Mouse (Mus musculus): ENCODE measurements at regions not wholly inside any gene's neighbourhood (a gene's known extent, or its start where the extent isn't known, plus 50 kb on each side); places are given as distances from the start of the nearest gene placed in this dataset.
A peak's percentile ranks its signal among the peaks of the same experiment; 100 is the strongest.

DNA sequence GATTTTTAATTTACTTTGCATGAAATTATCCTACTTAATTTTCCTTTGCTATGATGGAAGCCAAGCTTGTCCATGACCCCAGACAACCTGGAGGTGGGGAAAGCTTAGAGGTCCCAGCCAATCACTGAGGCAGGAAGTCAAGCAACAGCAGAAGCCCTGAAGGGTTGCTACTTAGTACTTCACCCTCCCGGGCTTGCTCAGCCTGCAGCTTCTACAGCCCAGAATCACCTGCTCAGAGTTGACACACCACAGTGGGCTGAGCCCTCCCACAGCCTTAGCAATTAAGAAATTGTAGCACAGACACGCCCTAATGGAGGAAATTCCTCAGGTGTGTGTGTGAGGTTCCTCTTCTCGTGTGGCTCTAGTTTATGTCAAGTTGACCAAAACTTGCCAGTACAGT is 209.9 kb upstream of the Hs6st1 start:
- 77% methylated on average over 3 of the region's 3 CpGs for WGBS
- Histone ChIP-seq H3K27ac (replicated peaks) (no peak overlapping the region), H3K4me1 (no peaks in the 10 kb centered on the region), H3K9me3 (replicated peaks) (no peaks in the 10 kb centered on the region), H3K36me3 (no peaks in the 10 kb centered on the region), H3K4me3 (no peak overlapping the region), H3K27me3 (ENCODE audit: low read depth, poor library complexity, severe bottlenecking) (no peaks in the 10 kb centered on the region)
- DNase-seq (ENCODE audit: low spot score) = no peak

DNA sequence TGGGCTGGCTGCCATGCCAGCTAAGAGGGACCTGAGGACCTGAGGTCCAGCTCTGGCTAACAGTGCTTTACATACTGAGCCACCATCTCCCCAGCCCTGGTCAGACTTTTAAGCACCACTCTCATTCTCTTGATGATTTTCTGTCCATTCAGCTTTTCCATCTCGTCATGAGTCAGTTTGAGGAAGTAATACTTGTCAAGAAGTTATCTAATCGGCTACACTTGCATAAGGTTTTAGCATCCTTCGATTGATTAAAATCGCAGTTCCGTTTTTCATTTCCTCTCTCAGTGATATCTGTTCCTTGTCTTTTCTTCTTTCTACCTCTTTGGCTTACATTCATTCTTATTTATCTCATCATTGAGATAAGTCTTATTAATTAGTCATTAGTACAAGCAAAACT is 207.4 kb upstream of the Hs6st1 start:
- Histone ChIP-seq H3K4me1 (no peaks in the 10 kb centered on the region; the same call in 1 of the 2 replicates), H3K36me3 (no peaks in the 10 kb centered on the region), H3K9me3 (replicated peaks) (no peaks in the 10 kb centered on the region), H3K4me3 (no peak overlapping the region), H3K27ac (replicated peaks) (no peak overlapping the region), H3K27me3 (ENCODE audit: low read depth, poor library complexity, severe bottlenecking) (no peaks in the 10 kb centered on the region)
- 89% methylated on average over 5 of the region's 5 CpGs for WGBS
- DNase-seq (ENCODE audit: low spot score) = no peak

DNA sequence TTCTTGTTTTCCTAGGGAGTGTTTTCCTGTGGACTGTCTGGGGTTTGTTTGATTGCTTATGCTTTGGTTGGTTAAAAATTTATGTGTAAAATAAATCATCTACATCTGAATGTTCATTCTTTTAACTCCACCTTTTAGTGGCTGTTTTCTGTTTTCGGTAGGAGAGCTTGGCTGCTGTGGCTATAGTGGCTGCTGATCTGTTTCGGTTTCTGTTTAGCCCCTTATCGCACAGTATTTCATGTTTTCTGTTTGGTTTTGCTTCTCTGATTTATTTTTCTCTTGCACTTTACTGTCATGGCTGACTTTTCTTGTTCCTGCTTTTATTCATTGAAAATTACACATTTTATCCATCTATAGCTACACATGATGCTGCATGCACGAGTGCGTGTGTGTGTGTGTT is 206.0 kb upstream of the Hs6st1 start:
- 93% methylated on average over 5 of the region's 5 CpGs for WGBS
- H3K27me3 ChIP-seq (ENCODE audit: low read depth, poor library complexity, severe bottlenecking) = no peaks in the 10 kb centered on the region
- H3K27ac ChIP-seq (replicated peaks) = no peak overlapping the region
- no peak for DNase-seq (ENCODE audit: low spot score)
- no peaks in the 10 kb centered on the region; the same call in 1 of the 2 replicates for H3K4me1 ChIP-seq
- H3K36me3 ChIP-seq = no peaks in the 10 kb centered on the region
- H3K9me3 ChIP-seq (replicated peaks) = no peaks in the 10 kb centered on the region
- H3K4me3 ChIP-seq = no peak overlapping the region

DNA sequence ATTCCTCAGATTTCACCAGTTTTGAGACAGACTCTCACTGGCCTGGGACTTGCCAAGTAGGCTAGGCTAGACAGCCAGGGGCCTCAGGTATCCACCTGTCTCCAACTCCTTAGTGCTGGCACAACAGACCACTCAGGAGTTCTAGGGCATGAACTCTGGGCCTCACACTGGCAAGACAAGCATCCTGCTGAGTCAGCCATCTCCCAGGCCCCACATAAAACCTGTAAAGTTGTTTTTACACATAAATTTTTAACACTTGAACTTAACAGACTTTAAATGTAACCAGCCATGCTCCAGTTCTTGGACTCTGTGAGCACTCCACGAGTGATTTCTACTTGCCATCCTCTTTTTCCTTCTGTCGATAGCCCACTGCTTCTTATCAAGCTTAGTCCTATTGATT is 205.5 kb upstream of the Hs6st1 start:
- no peak overlapping the region for H3K4me3 ChIP-seq
- DNase-seq (ENCODE audit: low spot score) = no peak
- no peaks in the 10 kb centered on the region; the same call in 1 of the 2 replicates for H3K4me1 ChIP-seq
- H3K9me3 ChIP-seq (replicated peaks) = no peaks in the 10 kb centered on the region
- H3K27me3 ChIP-seq (ENCODE audit: low read depth, poor library complexity, severe bottlenecking) = no peaks in the 10 kb centered on the region
- no peaks in the 10 kb centered on the region for H3K36me3 ChIP-seq
- H3K27ac ChIP-seq (replicated peaks) = 0 out of 2 replicates have a peak overlapping the region, but pooled peaks have one; percentile 42
- 86% methylated on average over 2 of the region's 2 CpGs for WGBS

DNA sequence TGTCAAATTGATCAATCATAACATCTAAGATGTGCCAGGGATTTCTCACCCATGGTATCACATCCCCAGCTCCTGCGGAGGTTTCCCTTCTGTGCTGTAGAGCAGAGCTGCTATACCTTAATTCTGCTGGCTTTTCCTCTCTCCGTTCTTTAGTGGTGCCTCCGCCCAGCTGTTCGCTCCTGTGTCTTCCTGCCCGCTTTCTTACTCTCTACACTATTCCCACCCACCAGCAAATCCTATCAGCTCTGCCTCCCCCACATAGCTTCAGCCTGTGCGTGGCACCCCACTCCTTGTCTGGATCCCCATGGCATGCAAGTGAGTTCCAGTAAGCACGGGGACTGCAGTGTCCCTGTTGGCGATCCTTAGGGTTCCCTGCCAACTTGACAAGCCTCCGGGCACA is 204.0 kb upstream of the Hs6st1 start:
- no peak for DNase-seq (ENCODE audit: low spot score)
- Histone ChIP-seq H3K36me3 (no peaks in the 10 kb centered on the region), H3K27ac (replicated peaks) (0 out of 2 replicates have a peak overlapping the region, but pooled peaks have one; percentile 20), H3K4me3 (no peak overlapping the region), H3K9me3 (replicated peaks) (no peaks in the 10 kb centered on the region), H3K27me3 (ENCODE audit: low read depth, poor library complexity, severe bottlenecking) (no peaks in the 10 kb centered on the region), H3K4me1 (peaks cover 2% of the 10 kb centered on the region)
- WGBS = 88% methylated on average over 9 of the region's 9 CpGs

DNA sequence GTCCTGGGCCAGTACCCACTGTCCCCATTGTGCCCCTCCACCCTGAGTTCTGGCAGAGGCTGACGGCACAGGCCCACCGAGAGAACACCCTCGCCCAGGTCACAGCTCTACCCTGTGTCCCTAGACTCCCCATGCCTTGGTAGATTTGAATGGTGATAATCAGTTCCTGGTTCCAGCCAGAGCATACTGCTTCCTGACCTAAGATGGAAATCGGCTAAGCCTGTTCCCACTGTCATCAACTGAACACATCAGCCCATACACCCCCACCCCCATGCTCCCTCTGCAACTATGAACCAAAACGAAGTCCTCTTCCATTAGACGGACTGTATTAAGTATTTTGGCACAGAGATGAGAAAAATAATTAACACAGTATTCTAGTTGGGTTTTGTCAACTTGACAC is 202.9 kb upstream of the Hs6st1 start:
- Histone ChIP-seq H3K27me3 (ENCODE audit: low read depth, poor library complexity, severe bottlenecking) (no peaks in the 10 kb centered on the region), H3K4me1 (peaks cover 12% of the 10 kb centered on the region), H3K36me3 (no peaks in the 10 kb centered on the region), H3K9me3 (replicated peaks) (no peaks in the 10 kb centered on the region), H3K4me3 (no peak overlapping the region), H3K27ac (replicated peaks) (no peak overlapping the region)
- no peak for DNase-seq (ENCODE audit: low spot score)
- WGBS = 90% methylated on average over 6 of the region's 6 CpGs

DNA sequence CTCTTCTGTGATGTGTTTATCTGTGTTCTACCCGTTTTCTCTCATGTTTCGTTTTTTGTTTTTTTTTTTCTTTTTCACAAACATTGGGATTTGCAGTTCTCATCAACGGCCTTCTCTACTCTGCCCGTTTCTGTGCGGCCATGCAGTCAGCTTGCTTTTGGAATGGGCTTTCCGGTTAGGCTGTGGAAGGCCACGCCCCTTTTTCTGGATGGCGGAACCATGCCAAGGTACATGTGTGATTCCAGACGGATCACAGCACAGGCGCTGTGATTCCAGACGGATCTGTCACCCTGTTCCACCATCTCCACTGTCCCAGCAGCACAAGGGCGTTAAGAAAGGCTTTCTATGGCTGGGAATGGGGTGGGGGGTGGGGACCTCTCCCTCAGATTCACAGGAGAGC is 201.6 kb upstream of the Hs6st1 start:
- no peak for DNase-seq (ENCODE audit: low spot score)
- WGBS = 88% methylated on average over 12 of the region's 12 CpGs
- Histone ChIP-seq H3K36me3 (no peaks in the 10 kb centered on the region), H3K4me1 (peaks cover 20% of the 10 kb centered on the region), H3K4me3 (no peak overlapping the region), H3K27ac (replicated peaks) (no peak overlapping the region), H3K9me3 (replicated peaks) (no peaks in the 10 kb centered on the region), H3K27me3 (ENCODE audit: low read depth, poor library complexity, severe bottlenecking) (no peaks in the 10 kb centered on the region)

DNA sequence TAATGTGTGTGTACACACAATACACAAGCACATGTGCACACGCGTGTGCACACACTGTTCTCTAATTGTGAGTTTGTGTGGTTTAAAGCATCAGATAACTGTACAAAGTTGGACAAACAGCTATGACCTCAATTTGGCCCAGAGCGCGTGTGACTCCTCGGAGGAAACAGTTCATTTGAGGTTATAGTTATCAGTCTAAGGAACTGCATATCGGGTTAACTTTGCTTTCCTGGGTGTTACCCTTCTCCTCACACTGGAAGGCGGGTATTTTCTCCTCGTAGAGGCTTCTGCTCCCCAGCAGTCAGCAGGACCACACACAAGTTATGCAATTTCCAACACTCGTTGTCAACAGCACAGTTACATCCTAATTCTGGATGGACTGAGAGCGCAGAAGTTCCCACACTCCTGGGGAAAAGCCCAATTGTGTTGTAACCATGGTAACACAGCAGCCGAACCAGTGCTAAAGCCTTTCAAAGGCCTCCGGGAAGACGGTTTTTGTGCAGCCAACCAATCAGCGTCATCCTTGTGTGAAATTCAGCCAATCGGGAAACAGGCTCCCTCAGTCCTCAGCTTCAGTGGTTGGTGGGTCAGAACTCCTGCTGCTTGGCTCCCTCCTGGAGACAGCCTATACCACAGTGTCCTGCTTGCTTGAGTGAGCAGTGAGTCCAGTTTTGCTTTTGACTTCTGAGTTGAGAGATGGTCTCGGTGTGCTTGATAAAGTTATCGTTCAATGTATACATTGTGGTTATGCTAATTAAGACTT is 198.6 kb upstream of the Hs6st1 start:
- H3K9me3 ChIP-seq (replicated peaks) = no peaks in the 10 kb centered on the region
- H3K36me3 ChIP-seq = no peaks in the 10 kb centered on the region
- H3K27me3 ChIP-seq (ENCODE audit: low read depth, poor library complexity, severe bottlenecking) = no peaks in the 10 kb centered on the region
- H3K4me1 ChIP-seq = peaks cover 20% of the 10 kb centered on the region
- peak; percentile 91 for DNase-seq (ENCODE audit: low spot score)
- peak overlapping the region; percentile 83 for H3K27ac ChIP-seq (replicated peaks)
- H3K4me3 ChIP-seq = peak overlapping the region; percentile 30; the same call in 1 of the 2 replicates
- 31% methylated on average over 17 of the region's 17 CpGs for WGBS

DNA sequence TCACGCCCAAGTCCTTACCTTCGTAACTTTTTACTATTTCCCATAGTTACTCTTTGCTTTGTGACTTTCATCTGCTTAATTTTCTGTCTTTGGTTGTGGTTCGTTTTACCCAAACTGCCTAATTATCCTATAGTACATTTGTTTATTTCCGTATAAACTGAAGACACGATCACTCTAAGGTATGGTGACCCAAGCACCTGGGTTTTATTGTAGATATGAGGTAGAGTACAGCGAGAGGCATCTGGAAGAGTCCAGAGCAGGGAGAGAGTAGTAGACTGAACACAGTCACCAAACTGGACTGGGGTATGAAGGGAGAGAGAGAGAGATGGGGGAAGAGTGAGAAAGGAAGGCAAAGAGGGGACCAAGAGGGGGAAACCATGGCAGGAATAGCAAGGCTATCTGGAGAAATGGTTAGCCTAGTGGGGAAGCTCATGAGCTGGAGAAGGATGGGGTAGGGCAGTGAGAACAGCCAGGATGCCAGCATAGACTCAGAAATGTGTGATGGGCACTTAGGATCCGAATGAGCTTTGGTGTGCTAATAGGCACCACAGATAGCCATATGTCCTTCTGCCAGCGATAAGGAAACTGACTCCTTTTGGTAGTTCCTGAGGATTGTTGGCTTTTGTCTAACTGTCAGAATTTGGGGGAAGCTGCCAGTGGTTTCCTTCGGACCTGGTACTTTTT is 197.9 kb upstream of the Hs6st1 start:
- WGBS = 68% methylated on average over 9 of the region's 9 CpGs
- H3K36me3 ChIP-seq = no peaks in the 10 kb centered on the region
- peaks cover 20% of the 10 kb centered on the region for H3K4me1 ChIP-seq
- H3K27ac ChIP-seq (replicated peaks) = peak overlapping the region; percentile 83
- no peaks in the 10 kb centered on the region for H3K9me3 ChIP-seq (replicated peaks)
- no peak overlapping the region; the same call in 1 of the 2 replicates for H3K4me3 ChIP-seq
- no peaks in the 10 kb centered on the region for H3K27me3 ChIP-seq (ENCODE audit: low read depth, poor library complexity, severe bottlenecking)
- no peak for DNase-seq (ENCODE audit: low spot score)

DNA sequence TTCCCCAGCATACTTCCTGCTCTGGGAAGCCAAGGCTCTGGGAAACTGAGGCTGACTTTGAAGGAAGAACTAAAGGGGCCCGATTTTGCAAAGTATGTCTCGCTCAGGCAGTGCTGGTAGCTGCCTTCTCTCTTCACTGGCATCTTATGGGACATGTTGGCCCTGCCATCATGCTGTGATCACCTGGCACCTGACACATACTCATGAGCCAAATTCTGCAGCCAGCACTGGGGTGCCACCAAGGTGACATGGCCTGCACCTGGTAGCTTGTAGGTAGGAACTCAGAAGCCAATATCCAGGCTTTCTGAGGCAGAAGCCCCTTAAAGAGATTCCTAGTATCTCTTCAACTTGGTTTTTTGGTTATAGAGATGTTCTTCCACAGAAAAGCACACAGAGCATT is 195.2 kb upstream of the Hs6st1 start:
- Histone ChIP-seq H3K27me3 (ENCODE audit: low read depth, poor library complexity, severe bottlenecking) (no peaks in the 10 kb centered on the region), H3K4me1 (peaks cover 20% of the 10 kb centered on the region), H3K36me3 (no peaks in the 10 kb centered on the region), H3K27ac (replicated peaks) (no peak overlapping the region; the same call in 1 of the 2 replicates), H3K4me3 (no peak overlapping the region), H3K9me3 (replicated peaks) (no peaks in the 10 kb centered on the region)
- no peak for DNase-seq (ENCODE audit: low spot score)
- 93% methylated on average over 2 of the region's 2 CpGs for WGBS

DNA sequence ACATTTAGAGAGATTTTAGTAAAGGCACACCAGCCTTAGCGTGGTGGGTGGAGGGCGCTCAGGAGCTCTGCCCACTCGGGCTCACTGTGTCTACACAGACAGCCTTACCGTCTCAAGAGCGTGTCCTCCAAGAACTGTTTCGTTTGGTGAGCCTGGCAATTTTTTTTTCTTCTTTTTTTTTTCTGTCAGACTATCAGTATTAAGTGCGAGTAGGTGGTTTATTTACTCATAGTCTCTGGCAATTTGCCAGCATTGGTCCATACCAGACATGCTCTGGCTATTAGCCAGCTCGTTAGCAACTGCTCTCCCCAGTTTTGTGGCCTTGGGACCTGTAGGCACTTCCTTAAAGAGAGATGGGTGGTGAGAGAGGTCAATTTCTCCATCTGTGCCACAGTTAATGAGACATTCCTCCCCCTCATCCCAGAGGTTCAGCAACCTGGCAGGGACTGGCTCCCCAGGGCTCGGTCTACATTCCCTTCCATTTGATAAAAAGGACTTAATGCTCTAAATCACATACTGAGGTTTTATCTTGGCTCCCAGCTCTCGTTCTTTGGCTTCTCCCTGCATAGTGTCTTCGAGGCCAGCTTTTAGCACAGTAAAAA is 192.9 kb upstream of the Hs6st1 start:
- Histone ChIP-seq H3K36me3 (no peaks in the 10 kb centered on the region), H3K9me3 (replicated peaks) (no peaks in the 10 kb centered on the region), H3K4me3 (no peak overlapping the region), H3K27ac (replicated peaks) (peak overlapping the region; percentile 49; the same call in 1 of the 2 replicates), H3K4me1 (peaks cover 7% of the 10 kb centered on the region), H3K27me3 (ENCODE audit: low read depth, poor library complexity, severe bottlenecking) (no peaks in the 10 kb centered on the region)
- DNase-seq (ENCODE audit: low spot score) = no peak
- 80% methylated on average over 11 of the region's 11 CpGs for WGBS

DNA sequence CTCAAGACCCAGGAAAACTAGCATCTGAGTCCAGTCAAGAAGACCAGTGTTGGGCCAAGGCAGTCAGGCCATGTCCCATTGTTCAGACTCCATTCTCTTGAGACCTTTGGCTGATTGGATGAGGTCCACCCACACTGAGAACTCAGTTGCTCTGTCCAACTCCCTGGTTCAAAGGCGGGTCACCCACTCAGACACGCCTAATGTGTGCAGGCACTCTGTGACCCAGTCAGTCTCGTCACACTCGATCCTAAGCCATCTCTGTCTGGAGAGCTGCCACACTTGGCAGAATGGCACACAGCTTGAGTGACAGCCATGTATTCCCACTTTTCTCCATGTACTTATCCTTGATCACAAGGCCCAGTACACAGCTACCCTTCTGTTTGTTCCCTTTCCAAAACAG is 189.8 kb upstream of the Hs6st1 start:
- Histone ChIP-seq H3K27ac (replicated peaks) (no peak overlapping the region), H3K27me3 (ENCODE audit: low read depth, poor library complexity, severe bottlenecking) (no peaks in the 10 kb centered on the region), H3K4me1 (no peaks in the 10 kb centered on the region), H3K4me3 (no peak overlapping the region), H3K9me3 (replicated peaks) (no peaks in the 10 kb centered on the region), H3K36me3 (no peaks in the 10 kb centered on the region)
- no peak for DNase-seq (ENCODE audit: low spot score)
- WGBS = 93% methylated on average over 4 of the region's 4 CpGs
